Mouse (Mus musculus): ENCODE results near the gene Rbfox1. TPM values are rescaled to one million over a fixed set of nuclear protein-coding genes. Genes with fewer than 3 reads are reported as not detected.

The Rbfox1 gene
- polyA plus RNA-seq, 1 experiment from 2014 or later: 7.5 TPM

DNA sequence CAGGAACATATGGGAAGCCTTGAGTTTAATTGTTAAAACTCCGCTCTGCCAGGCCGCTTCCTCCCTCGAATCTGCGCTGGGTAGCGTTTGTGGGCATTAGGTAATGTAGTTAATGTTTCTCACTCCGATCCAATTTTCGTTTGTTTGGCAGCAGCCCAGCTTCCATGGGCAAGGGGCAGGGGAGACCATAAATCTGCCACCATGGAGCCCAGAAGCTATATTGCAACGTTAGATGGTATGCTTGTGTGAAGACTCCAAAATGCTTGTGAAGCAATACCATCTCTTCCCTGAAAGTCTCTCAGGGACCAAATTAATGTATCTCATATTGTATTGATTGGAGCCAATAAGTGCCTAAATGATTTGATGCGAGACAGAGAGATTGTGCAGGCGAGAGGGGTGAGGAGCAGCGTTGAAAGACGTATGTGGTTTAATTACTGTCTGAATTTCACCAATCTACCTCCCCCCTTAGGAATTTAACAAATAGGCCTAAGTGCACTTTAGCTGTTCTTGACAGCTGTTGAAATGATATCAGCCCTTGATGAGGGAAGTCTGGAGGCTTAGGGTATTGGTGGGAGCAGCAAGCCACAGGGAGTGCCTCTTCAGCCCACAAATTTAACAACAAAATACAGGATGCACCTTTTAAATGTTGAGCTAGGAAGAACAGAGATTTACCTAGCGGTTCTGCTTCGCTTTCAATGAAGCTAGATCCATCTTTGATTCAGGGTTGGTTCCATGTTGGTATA is 884.5 kb downstream of the Rbfox1 start:
- H3K9ac ChIP-seq (ENCODE audit: low read depth, low read length): no peak overlapping the region
- 44% methylated on average over 14 of the region's 14 CpGs for WGBS
- H3K4me1 ChIP-seq (ENCODE audit: control insufficient read depth, insufficient read depth, low read length): no peaks in the 10 kb centered on the region
- H3K4me3 ChIP-seq (ENCODE audit: low read length): no peak overlapping the region
- H3K27ac ChIP-seq (ENCODE audit: low read depth, low read length): no peak overlapping the region
- H3K36me3 ChIP-seq (ENCODE audit: control insufficient read depth, insufficient read depth, low read length): no peaks in the 10 kb centered on the region
- no peak overlapping the region for H3K4me2 ChIP-seq (replicated peaks; ENCODE audit: low read depth, low read length)
- ATAC-seq (ENCODE audit: low FRiP score, low TSS enrichment): no peak; the same call in 1 of the 2 replicates
- no peaks in the 10 kb centered on the region for H3K27me3 ChIP-seq (ENCODE audit: control insufficient read depth, insufficient read depth, low read length)
- H3K9me3 ChIP-seq (ENCODE audit: control insufficient read depth, low read length): no peaks in the 10 kb centered on the region

DNA sequence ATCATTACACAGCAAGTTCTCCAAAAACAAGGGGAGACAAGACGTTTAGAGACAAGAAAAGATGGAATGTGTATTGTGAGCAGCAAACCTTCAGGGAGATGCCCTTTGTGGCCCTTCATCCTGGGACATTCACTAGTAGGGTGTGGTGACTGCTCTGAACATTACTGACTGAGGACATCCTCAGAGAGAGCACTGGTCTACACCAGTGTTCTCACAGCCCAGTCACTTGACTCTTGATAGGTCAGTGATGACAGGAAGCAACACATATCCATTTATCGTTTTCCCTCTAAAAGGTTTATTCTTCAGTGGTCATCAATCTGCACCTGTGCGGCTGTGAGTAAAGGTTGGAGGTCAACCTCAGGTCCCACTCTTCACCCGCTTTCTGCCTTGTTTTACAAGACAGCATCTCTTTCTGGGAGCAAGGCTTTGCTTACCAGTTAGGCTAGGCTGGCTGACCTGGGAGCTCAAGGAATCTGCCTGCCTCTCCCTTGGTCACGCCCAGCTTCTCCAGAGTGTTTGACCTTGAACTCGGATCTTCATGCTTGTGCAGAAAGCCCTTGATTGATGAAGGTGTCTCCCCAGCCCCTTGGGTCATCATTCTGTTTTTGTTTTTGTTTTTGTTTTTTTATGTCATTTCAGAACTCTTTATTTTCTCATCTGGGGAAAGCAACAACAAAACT is 892.5 kb downstream of the Rbfox1 start:
- ATAC-seq (ENCODE audit: low FRiP score, low TSS enrichment): no peak
- H3K27me3 ChIP-seq (ENCODE audit: control insufficient read depth, insufficient read depth, low read length): no peaks in the 10 kb centered on the region
- WGBS: 61% methylated on average over 6 of the region's 6 CpGs

DNA sequence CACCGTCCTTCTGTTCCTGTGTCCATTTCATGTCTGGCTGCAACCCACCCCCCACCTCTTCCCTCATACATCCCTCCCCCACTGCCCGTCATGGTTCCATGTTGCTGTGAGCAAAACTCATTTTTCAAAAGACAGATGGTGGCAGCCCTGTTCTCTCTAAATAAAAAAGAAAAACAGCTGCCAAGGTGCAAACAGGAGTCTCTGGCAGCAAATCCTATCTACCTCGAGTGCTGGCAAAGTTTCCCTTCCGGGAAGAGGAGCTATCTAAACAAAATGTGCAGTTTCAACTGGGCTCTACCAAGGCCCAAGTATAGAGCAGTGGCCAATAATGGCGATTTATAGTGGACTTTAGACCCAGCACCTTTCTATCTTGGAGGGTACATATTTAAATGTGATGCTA is 899.0 kb downstream of the Rbfox1 start:
- Histone ChIP-seq H3K4me3 (ENCODE audit: low read length) (no peak overlapping the region), H3K27ac (ENCODE audit: low read depth, low read length) (no peak overlapping the region), H3K4me1 (ENCODE audit: control insufficient read depth, insufficient read depth, low read length) (no peaks in the 10 kb centered on the region), H3K27me3 (ENCODE audit: control insufficient read depth, insufficient read depth, low read length) (no peaks in the 10 kb centered on the region), H3K9me3 (ENCODE audit: control insufficient read depth, low read length) (no peaks in the 10 kb centered on the region), H3K4me2 (replicated peaks; ENCODE audit: low read depth, low read length) (no peak overlapping the region), H3K9ac (ENCODE audit: low read depth, low read length) (no peak overlapping the region), H3K36me3 (ENCODE audit: control insufficient read depth, insufficient read depth, low read length) (no peaks in the 10 kb centered on the region)
- 37% methylated on average over 5 of the region's 5 CpGs for WGBS
- ATAC-seq (ENCODE audit: low FRiP score, low TSS enrichment): no peak

More for the DNA sequence above, 892.5 kb downstream of the Rbfox1 start:
- H3K4me3 ChIP-seq (ENCODE audit: low read length): no peak overlapping the region
- H3K36me3 ChIP-seq (ENCODE audit: control insufficient read depth, insufficient read depth, low read length): no peaks in the 10 kb centered on the region
- H3K9ac ChIP-seq (ENCODE audit: low read depth, low read length): no peak overlapping the region
- H3K27ac ChIP-seq (ENCODE audit: low read depth, low read length): no peak overlapping the region
- H3K9me3 ChIP-seq (ENCODE audit: control insufficient read depth, low read length): no peaks in the 10 kb centered on the region
- no peaks in the 10 kb centered on the region for H3K4me1 ChIP-seq (ENCODE audit: control insufficient read depth, insufficient read depth, low read length)
- H3K4me2 ChIP-seq (replicated peaks; ENCODE audit: low read depth, low read length): no peak overlapping the region

DNA sequence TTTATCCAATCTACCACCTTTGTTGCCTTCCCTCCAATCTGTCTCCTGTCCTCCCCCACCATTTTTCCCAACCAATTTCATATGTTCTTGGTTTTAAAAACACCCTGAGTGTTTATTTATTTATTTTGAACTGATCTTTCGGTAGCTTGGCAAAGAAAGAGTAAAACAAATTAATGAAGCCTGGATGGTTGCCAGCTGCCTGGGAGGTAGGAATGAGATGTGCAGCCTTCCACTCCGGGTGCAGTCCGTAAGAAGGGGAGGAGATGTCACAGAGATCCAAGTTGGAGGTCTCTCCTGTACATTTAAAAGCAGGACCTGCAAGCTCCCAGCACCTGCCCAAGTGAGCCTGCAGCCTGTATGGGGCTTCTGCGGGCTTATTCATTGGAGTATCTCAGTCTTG is 899.9 kb downstream of the Rbfox1 start:
- H3K36me3 ChIP-seq (ENCODE audit: control insufficient read depth, insufficient read depth, low read length): no peaks in the 10 kb centered on the region
- 44% methylated on average over 4 of the region's 4 CpGs for WGBS

DNA sequence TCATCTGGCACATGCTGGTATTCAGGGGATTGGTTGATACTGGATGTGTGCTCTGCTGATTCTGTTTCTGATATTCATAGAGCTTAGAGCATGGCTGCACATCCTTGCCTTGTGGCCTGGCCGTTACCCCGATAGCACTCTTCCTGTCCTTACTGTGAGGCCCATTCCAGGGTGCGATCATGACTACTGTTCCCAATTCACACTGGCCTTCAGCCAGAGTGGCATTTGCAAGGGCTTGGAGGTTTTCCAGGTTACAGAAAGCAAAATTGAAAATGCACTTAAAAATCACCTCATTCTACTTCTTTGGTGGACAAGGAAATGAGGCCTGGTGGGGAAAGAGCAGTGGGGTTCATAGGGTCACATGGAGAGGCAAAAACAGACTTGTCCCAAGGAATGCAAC is 906.1 kb downstream of the Rbfox1 start:
- Histone ChIP-seq H3K4me1 (ENCODE audit: control insufficient read depth, insufficient read depth, low read length) (no peaks in the 10 kb centered on the region), H3K27me3 (ENCODE audit: control insufficient read depth, insufficient read depth, low read length) (no peaks in the 10 kb centered on the region), H3K9me3 (ENCODE audit: control insufficient read depth, low read length) (no peaks in the 10 kb centered on the region), H3K27ac (ENCODE audit: low read depth, low read length) (no peak overlapping the region), H3K9ac (ENCODE audit: low read depth, low read length) (no peak overlapping the region), H3K4me3 (ENCODE audit: low read length) (no peak overlapping the region), H3K4me2 (replicated peaks; ENCODE audit: low read depth, low read length) (no peak overlapping the region), H3K36me3 (ENCODE audit: control insufficient read depth, insufficient read depth, low read length) (no peaks in the 10 kb centered on the region)
- 77% methylated on average over 3 of the region's 3 CpGs for WGBS
- ATAC-seq (ENCODE audit: low FRiP score, low TSS enrichment): no peak

More for the DNA sequence above, 899.9 kb downstream of the Rbfox1 start:
- H3K4me1 ChIP-seq (ENCODE audit: control insufficient read depth, insufficient read depth, low read length): no peaks in the 10 kb centered on the region
- no peak for ATAC-seq (ENCODE audit: low FRiP score, low TSS enrichment)
- no peaks in the 10 kb centered on the region for H3K27me3 ChIP-seq (ENCODE audit: control insufficient read depth, insufficient read depth, low read length)
- H3K9me3 ChIP-seq (ENCODE audit: control insufficient read depth, low read length): no peaks in the 10 kb centered on the region
- no peak overlapping the region for H3K4me3 ChIP-seq (ENCODE audit: low read length)
- no peak overlapping the region for H3K27ac ChIP-seq (ENCODE audit: low read depth, low read length)
- no peak overlapping the region for H3K9ac ChIP-seq (ENCODE audit: low read depth, low read length)
- no peak overlapping the region for H3K4me2 ChIP-seq (replicated peaks; ENCODE audit: low read depth, low read length)

DNA sequence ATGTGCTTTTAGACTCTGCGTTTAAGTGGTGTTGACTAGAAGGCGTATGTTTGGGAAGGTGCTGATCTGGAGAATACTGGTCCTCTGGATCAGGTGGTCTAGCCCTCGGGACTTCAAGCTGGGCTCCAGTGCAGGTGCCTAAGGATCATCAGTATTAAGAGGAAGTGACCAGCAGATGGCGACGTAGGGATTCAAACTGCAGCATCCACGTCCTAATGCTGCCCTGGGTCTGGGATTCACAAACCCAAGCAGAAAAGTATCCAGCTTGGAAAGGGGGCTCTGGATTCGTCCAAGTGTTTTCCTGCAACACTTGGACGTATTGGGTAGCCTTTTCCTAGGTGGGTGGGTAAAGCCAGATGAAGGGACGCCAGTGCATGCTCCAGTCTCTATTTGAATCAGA is 906.5 kb downstream of the Rbfox1 start:
- no peak overlapping the region for H3K27ac ChIP-seq (ENCODE audit: low read depth, low read length)
- H3K4me3 ChIP-seq (ENCODE audit: low read length): no peak overlapping the region
- H3K9me3 ChIP-seq (ENCODE audit: control insufficient read depth, low read length): no peaks in the 10 kb centered on the region
- peak; percentile 49; the same call in 1 of the 2 replicates for ATAC-seq (ENCODE audit: low FRiP score, low TSS enrichment)
- 14% methylated on average over 9 of the region's 9 CpGs for WGBS
- H3K9ac ChIP-seq (ENCODE audit: low read depth, low read length): no peak overlapping the region
- H3K4me1 ChIP-seq (ENCODE audit: control insufficient read depth, insufficient read depth, low read length): no peaks in the 10 kb centered on the region
- no peaks in the 10 kb centered on the region for H3K36me3 ChIP-seq (ENCODE audit: control insufficient read depth, insufficient read depth, low read length)
- H3K4me2 ChIP-seq (replicated peaks; ENCODE audit: low read depth, low read length): no peak overlapping the region
- no peaks in the 10 kb centered on the region for H3K27me3 ChIP-seq (ENCODE audit: control insufficient read depth, insufficient read depth, low read length)

DNA sequence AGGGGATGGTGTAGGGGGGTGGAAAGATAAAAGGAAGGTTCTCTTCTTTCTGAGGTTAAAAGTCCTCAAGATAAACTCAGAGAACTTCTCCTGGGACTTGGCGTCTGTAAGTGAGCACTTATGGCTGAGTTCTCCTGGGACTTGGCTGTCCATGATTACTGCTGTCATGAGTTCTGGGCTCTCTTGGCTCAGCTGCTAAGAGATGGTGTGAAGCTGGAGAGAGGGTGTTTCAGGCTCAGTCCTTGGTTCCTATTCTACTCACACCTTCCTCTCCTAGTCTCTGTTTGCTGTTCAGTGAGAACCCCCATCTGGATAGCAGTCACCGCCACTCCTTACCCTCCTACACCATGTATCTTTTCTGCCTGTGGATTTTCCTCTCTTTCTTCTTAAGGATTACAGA is 921.1 kb downstream of the Rbfox1 start:
- WGBS: 95% methylated on average over 2 of the region's 2 CpGs
- no peaks in the 10 kb centered on the region for H3K36me3 ChIP-seq (ENCODE audit: control insufficient read depth, insufficient read depth, low read length)
- H3K9me3 ChIP-seq (ENCODE audit: control insufficient read depth, low read length): no peaks in the 10 kb centered on the region
- H3K27ac ChIP-seq (ENCODE audit: low read depth, low read length): no peak overlapping the region
- H3K4me1 ChIP-seq (ENCODE audit: control insufficient read depth, insufficient read depth, low read length): no peaks in the 10 kb centered on the region
- H3K9ac ChIP-seq (ENCODE audit: low read depth, low read length): no peak overlapping the region
- H3K27me3 ChIP-seq (ENCODE audit: control insufficient read depth, insufficient read depth, low read length): no peaks in the 10 kb centered on the region
- no peak for ATAC-seq (ENCODE audit: low FRiP score, low TSS enrichment)
- H3K4me3 ChIP-seq (ENCODE audit: low read length): no peak overlapping the region
- no peak overlapping the region for H3K4me2 ChIP-seq (replicated peaks; ENCODE audit: low read depth, low read length)

DNA sequence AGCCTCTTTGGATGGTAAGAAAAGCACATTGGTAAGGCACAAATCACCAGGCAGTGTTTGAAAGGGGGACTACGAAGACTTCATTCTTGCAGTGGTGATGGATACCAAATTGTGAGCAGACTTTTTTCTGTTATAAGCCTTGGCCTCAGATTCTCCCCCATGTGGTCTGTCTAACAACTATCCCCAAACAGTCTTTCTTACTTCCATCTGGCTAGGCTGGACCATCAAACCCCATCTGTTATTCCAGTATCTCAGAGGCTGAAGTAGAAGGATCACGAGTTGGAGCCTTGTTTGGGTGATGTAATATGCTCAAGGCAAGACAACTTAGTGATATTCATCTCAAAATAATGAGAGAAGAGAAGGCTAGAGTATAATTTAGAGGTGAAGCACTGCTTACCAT is 922.7 kb downstream of the Rbfox1 start:
- Histone ChIP-seq H3K9ac (ENCODE audit: low read depth, low read length) (no peak overlapping the region), H3K4me1 (ENCODE audit: control insufficient read depth, insufficient read depth, low read length) (no peaks in the 10 kb centered on the region), H3K27me3 (ENCODE audit: control insufficient read depth, insufficient read depth, low read length) (no peaks in the 10 kb centered on the region), H3K4me3 (ENCODE audit: low read length) (no peak overlapping the region), H3K27ac (ENCODE audit: low read depth, low read length) (no peak overlapping the region), H3K4me2 (replicated peaks; ENCODE audit: low read depth, low read length) (no peak overlapping the region), H3K36me3 (ENCODE audit: control insufficient read depth, insufficient read depth, low read length) (no peaks in the 10 kb centered on the region), H3K9me3 (ENCODE audit: control insufficient read depth, low read length) (no peaks in the 10 kb centered on the region)
- 66% methylated on average over 2 of the region's 2 CpGs for WGBS
- no peak for ATAC-seq (ENCODE audit: low FRiP score, low TSS enrichment)

DNA sequence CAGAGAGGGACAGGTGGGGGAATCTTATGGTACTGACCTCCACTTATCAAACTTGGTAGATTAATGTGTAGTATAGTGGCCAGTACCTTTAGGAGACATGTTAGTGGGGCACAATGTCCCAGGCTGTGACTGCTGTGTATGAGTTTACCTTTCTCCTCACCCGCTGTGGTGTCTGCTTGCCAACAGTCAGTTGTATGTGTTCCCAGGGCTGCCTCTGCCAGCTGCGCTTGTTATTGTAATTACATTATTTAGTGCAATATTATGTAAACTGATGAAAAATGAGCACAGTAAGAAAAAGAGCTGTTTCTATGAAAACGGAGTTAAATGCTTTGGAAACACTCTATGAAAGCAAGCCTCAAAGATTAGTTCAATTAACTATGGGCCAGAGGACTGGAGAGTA is 928.7 kb downstream of the Rbfox1 start:
- H3K4me1 ChIP-seq (ENCODE audit: control insufficient read depth, insufficient read depth, low read length): no peaks in the 10 kb centered on the region
- H3K36me3 ChIP-seq (ENCODE audit: control insufficient read depth, insufficient read depth, low read length): no peaks in the 10 kb centered on the region
- WGBS: 92% methylated on average over 3 of the region's 3 CpGs
- H3K9me3 ChIP-seq (ENCODE audit: control insufficient read depth, low read length): no peaks in the 10 kb centered on the region
- ATAC-seq (ENCODE audit: low FRiP score, low TSS enrichment): no peak
- H3K4me3 ChIP-seq (ENCODE audit: low read length): no peak overlapping the region
- H3K9ac ChIP-seq (ENCODE audit: low read depth, low read length): no peak overlapping the region
- no peak overlapping the region for H3K27ac ChIP-seq (ENCODE audit: low read depth, low read length)
- H3K27me3 ChIP-seq (ENCODE audit: control insufficient read depth, insufficient read depth, low read length): no peaks in the 10 kb centered on the region
- no peak overlapping the region for H3K4me2 ChIP-seq (replicated peaks; ENCODE audit: low read depth, low read length)

All from kidney, embryonic 14.5 days (tissue).